Mouse (Mus musculus) limb, embryonic 10.5 days (tissue): ENCODE data around the gene She. TPM values are rescaled to one million over a fixed set of nuclear protein-coding genes. Genes with fewer than 3 reads are reported as not detected.
"Not testable (repeated sequence)": the region's sequence is repeated elsewhere in the genome, so short reads cannot be mapped to it uniquely, and the experiment has no call there.

ENCODE experiments used
- DNase-seq: peaks from one replicate; pipeline ENCODE4 v3.0.0-alpha.2; 2017; ENCODE audit warnings: low spot score
- H3K27ac ChIP-seq: fragments of 300-500 bp; sonication (generic); 2 replicates; pipeline ENCODE4 v1.5.1; 2016; ENCODE audit warnings: mild to moderate bottlenecking
- H3K27me3 ChIP-seq: fragments of 300-500 bp; sonication (generic); 2 replicates; pipeline ENCODE4 v1.6.1; 2016; ENCODE audit warnings: low read depth, mild to moderate bottlenecking; ENCODE audit not compliant: poor library complexity, severe bottlenecking
- H3K36me3 ChIP-seq: fragments of 300-500 bp; sonication (generic); 2 replicates; pipeline ENCODE4 v1.6.1; 2016; ENCODE audit warnings: mild to moderate bottlenecking, moderate library complexity
- H3K4me1 ChIP-seq: fragments of 300-500 bp; sonication (generic); 2 replicates; pipeline ENCODE4 v1.6.1; 2016
- H3K4me3 ChIP-seq: fragments of 300-500 bp; sonication (generic); 2 replicates; pipeline ENCODE4 v1.5.1; 2016; ENCODE audit warnings: mild to moderate bottlenecking, moderate library complexity
- H3K9me3 ChIP-seq: fragments of 300-500 bp; sonication (generic); replicated peaks from 2 replicates; pipeline ENCODE4 v1.6.1; 2016; ENCODE audit warnings: mild to moderate bottlenecking
- WGBS: fragments of 180-500 bp; shearing (Covaris S2); methylation state at CpG from one replicate; pipeline ENCODE4 v1.1.7; 2016; 5-methylcytosine and 5-hydroxymethylcytosine counted together
- polyA plus RNA-seq: library from polyadenylated mRNA; unstranded; fragments of >200 nt; fragmentation: Nextera tagmentation; extraction: Ambion mirVana; gene quantifications from 2 replicates; pipeline ENCODE4 v1.2.1, GENCODE M21; 2016

She gene
- polyA plus RNA-seq, 1 experiment from 2014 or later, result 3.1 TPM

- H3K4me1 ChIP-seq, result peaks cover 19% of the 10 kb centered on the region
- H3K36me3 ChIP-seq, result no peaks in the 10 kb centered on the region
- no peaks in the 10 kb centered on the region for H3K9me3 ChIP-seq
- no peak overlapping the region for H3K27ac ChIP-seq
- WGBS, result 11% methylated on average over 4 of the region's 4 CpGs
- H3K27me3 ChIP-seq, result no peaks in the 10 kb centered on the region
- no peak overlapping the region for H3K4me3 ChIP-seq
- DNase-seq, result no peak
Observed at GRCm38 (mm10) chr3:89858123-89858522, 27.0 kb downstream of the She start.

GRCm38 (mm10) chr3:89858888-89859287 lies 27.7 kb downstream of the She start:
- Histone ChIP-seq H3K9me3 (no peaks in the 10 kb centered on the region), H3K27ac (no peak overlapping the region), H3K36me3 (no peaks in the 10 kb centered on the region), H3K4me1 (peaks cover 17% of the 10 kb centered on the region), H3K4me3 (no peak overlapping the region), H3K27me3 (no peaks in the 10 kb centered on the region)
- DNase-seq, result no peak
- 82% methylated on average over 8 of the region's 8 CpGs for WGBS

- no peak for DNase-seq
- no peak overlapping the region for H3K27ac ChIP-seq
- WGBS, result 82% methylated on average over 3 of the region's 3 CpGs
Observed at GRCm38 (mm10) chr3:89859936-89860335, 28.8 kb downstream of the She start.

GRCm38 (mm10) chr3:89860343-89860742 lies 29.2 kb downstream of the She start:
- Histone ChIP-seq H3K27me3 (no peaks in the 10 kb centered on the region), H3K9me3 (no peaks in the 10 kb centered on the region), H3K27ac (no peak overlapping the region), H3K4me1 (peaks cover 14% of the 10 kb centered on the region), H3K36me3 (no peaks in the 10 kb centered on the region), H3K4me3 (no peak overlapping the region)
- 82% methylated on average over 3 of the region's 3 CpGs for WGBS
- no peak for DNase-seq

More at GRCm38 (mm10) chr3:89859936-89860335, 28.8 kb downstream of the She start:
- Histone ChIP-seq H3K9me3 (no peaks in the 10 kb centered on the region), H3K4me1 (peaks cover 14% of the 10 kb centered on the region), H3K27me3 (no peaks in the 10 kb centered on the region), H3K36me3 (no peaks in the 10 kb centered on the region), H3K4me3 (no peak overlapping the region)

- Histone ChIP-seq H3K9me3 (no peaks in the 10 kb centered on the region), H3K27me3 (no peaks in the 10 kb centered on the region), H3K4me3 (no peak overlapping the region), H3K4me1 (peaks cover 14% of the 10 kb centered on the region), H3K36me3 (no peaks in the 10 kb centered on the region), H3K27ac (no peak overlapping the region; the same call in 1 of the 2 replicates)
- no peak for DNase-seq
- 35% methylated on average over 4 of the region's 4 CpGs for WGBS
Observed at GRCm38 (mm10) chr3:89861070-89861469, 29.9 kb downstream of the She start.

- Histone ChIP-seq H3K27me3 (no peaks in the 10 kb centered on the region), H3K36me3 (no peaks in the 10 kb centered on the region)
- 84% methylated on average over 8 of the region's 8 CpGs for WGBS
Observed at GRCm38 (mm10) chr3:89862182-89862761, 31.1 kb downstream of the She start.

GRCm38 (mm10) chr3:89863276-89863675 lies 32.1 kb downstream of the She start:
- not testable (repeated sequence) for H3K36me3 ChIP-seq, H3K4me3 ChIP-seq, H3K9me3 ChIP-seq, H3K27me3 ChIP-seq, H3K27ac ChIP-seq, DNase-seq
- peaks cover 20% of the 10 kb centered on the region for H3K4me1 ChIP-seq
- 89% methylated on average over 3 of the region's 3 CpGs for WGBS

More at GRCm38 (mm10) chr3:89862182-89862761, 31.1 kb downstream of the She start:
- no peak overlapping the region for H3K27ac ChIP-seq
- DNase-seq, result no peak
- H3K9me3 ChIP-seq, result no peaks in the 10 kb centered on the region
- H3K4me1 ChIP-seq, result peaks cover 14% of the 10 kb centered on the region
- H3K4me3 ChIP-seq, result no peak overlapping the region

GRCm38 (mm10) chr3:89863716-89864509 lies 32.7 kb downstream of the She start:
- 82% methylated on average over 9 of the region's 9 CpGs for WGBS
- Histone ChIP-seq H3K9me3 (no peaks in the 10 kb centered on the region), H3K4me1 (peaks cover 27% of the 10 kb centered on the region), H3K36me3 (no peaks in the 10 kb centered on the region), H3K27me3 (no peaks in the 10 kb centered on the region), H3K4me3 (no peak overlapping the region), H3K27ac (no peak overlapping the region)
- DNase-seq, result no peak

- no peak for DNase-seq
- 78% methylated on average over 6 of the region's 6 CpGs for WGBS
- H3K4me1 ChIP-seq, result peaks cover 31% of the 10 kb centered on the region
Observed at GRCm38 (mm10) chr3:89865020-89865419, 33.9 kb downstream of the She start.

GRCm38 (mm10) chr3:89865764-89866163 lies 34.6 kb downstream of the She start:
- H3K27ac ChIP-seq, result no peak overlapping the region
- H3K4me3 ChIP-seq, result no peak overlapping the region
- DNase-seq, result no peak
- H3K27me3 ChIP-seq, result no peaks in the 10 kb centered on the region
- WGBS, result 88% methylated on average over 4 of the region's 4 CpGs
- H3K9me3 ChIP-seq, result no peaks in the 10 kb centered on the region
- peaks cover 34% of the 10 kb centered on the region for H3K4me1 ChIP-seq
- H3K36me3 ChIP-seq, result no peaks in the 10 kb centered on the region

More at GRCm38 (mm10) chr3:89865020-89865419, 33.9 kb downstream of the She start:
- no peaks in the 10 kb centered on the region for H3K9me3 ChIP-seq
- no peak overlapping the region for H3K27ac ChIP-seq
- H3K27me3 ChIP-seq, result no peaks in the 10 kb centered on the region
- no peak overlapping the region for H3K4me3 ChIP-seq
- no peaks in the 10 kb centered on the region for H3K36me3 ChIP-seq

- H3K36me3 ChIP-seq, result no peaks in the 10 kb centered on the region
- 83% methylated on average over 3 of the region's 4 CpGs for WGBS
- H3K4me1 ChIP-seq, result peaks cover 29% of the 10 kb centered on the region
- no peak for DNase-seq
- no peak overlapping the region for H3K27ac ChIP-seq
- H3K9me3 ChIP-seq, result no peaks in the 10 kb centered on the region
- H3K27me3 ChIP-seq, result no peaks in the 10 kb centered on the region
- no peak overlapping the region for H3K4me3 ChIP-seq
Observed at GRCm38 (mm10) chr3:89867651-89868050, 36.5 kb downstream of the She start.

GRCm38 (mm10) chr3:89868357-89868756 lies 37.2 kb downstream of the She start:
- 20% methylated on average over 7 of the region's 7 CpGs for WGBS
- H3K9me3 ChIP-seq, result no peaks in the 10 kb centered on the region
- peaks cover 29% of the 10 kb centered on the region for H3K4me1 ChIP-seq
- peak; percentile 47 for DNase-seq
- no peaks in the 10 kb centered on the region for H3K36me3 ChIP-seq
- no peak overlapping the region for H3K4me3 ChIP-seq
- peak overlapping the region; percentile 9; the same call in 1 of the 2 replicates for H3K27ac ChIP-seq
- H3K27me3 ChIP-seq, result no peaks in the 10 kb centered on the region

GRCm38 (mm10) chr3:89868956-89869355 lies 37.8 kb downstream of the She start:
- no peaks in the 10 kb centered on the region for H3K27me3 ChIP-seq
- H3K36me3 ChIP-seq, result no peaks in the 10 kb centered on the region
- 56% methylated on average over 9 of the region's 9 CpGs for WGBS
- H3K27ac ChIP-seq, result no peak overlapping the region
- H3K4me1 ChIP-seq, result peaks cover 29% of the 10 kb centered on the region
- no peaks in the 10 kb centered on the region for H3K9me3 ChIP-seq
- H3K4me3 ChIP-seq, result no peak overlapping the region
- DNase-seq, result no peak
